Mouse (Mus musculus): ENCODE results near the gene Prdx1.
"Not testable (repeated sequence)": the region's sequence is repeated elsewhere in the genome, so short reads cannot be mapped to it uniquely, and the experiment has no call there.

The Prdx1 gene

GRCm38 (mm10) chr4:116677808-116678207, 7.5 kb upstream of the Prdx1 start:
- no peak for DNase-seq (ENCODE audit: low spot score in 2 of 2)

DNA sequence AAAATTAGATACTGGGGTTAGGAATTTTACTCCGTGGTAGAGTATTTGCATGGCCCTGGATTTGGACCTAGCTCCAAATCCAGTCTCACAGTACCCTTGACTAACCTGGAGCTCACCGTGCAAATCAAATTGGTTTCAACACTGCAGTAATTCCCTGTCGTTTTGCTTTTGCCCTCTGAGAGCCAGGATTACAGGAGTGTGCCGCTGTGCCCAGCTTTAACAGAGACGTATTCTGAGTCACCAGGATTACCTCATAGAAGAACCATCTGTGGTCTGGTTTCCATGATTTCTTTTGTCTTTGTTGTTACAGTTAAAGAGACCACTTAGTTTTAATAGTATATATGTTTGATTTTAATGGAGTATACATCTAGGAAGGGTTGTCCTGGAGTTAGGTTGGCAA, 6.2 kb upstream of the Prdx1 start:
- DNase-seq (ENCODE audit: low spot score in 2 of 2): no peak

- not testable (repeated sequence) for DNase-seq (ENCODE audit: low spot score in 2 of 2)
Observed at GRCm38 (mm10) chr4:116680521-116680920, 4.8 kb upstream of the Prdx1 start.

- DNase-seq (ENCODE audit: low spot score in 2 of 2): no peak
Observed at GRCm38 (mm10) chr4:116683957-116684356, 1.4 kb upstream of the Prdx1 start.

DNA sequence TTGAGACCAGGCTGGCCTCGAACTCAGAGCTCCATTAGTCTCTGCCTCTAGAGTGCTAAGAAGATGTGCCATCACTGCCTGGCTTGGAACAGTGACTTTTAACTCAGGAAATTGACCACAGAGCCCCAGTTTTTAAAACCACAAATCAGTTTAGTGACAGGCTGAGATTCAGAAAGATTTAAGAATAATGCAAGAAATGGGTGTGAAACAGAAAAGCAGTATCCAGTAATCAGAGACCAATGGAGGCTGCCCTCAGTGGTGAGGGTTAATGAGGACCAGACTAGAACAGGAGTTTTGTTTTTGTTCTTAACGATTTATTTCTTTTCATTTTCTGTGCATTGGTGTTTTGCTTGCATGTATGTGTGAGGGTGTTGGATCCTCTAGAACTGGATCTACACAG, 679 bp upstream of the Prdx1 start:
- no peak for DNase-seq (ENCODE audit: low spot score in 2 of 2)

DNA sequence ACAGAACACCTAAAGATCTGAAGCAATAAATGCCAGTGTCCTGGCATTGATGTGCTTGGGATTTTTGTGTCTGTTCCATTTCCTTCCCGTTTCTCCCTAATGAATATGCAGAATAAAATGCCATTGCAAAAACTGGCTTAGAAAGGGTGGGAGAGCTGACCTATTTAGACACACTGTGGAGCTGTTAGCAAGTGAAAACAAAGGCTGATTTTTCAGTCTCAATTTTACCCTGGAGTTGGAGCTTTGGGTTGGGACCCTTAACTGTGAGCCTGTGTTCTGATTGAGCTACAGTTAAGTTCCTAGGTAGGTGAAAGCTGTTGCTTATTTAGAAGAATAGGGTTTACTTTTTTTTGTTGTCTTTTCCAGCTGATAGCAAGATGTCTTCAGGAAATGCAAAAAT, 1.7 kb downstream of the Prdx1 start:
- no peak for DNase-seq (ENCODE audit: low spot score in 2 of 2)

GRCm38 (mm10) chr4:116689309-116689876, 4.0 kb downstream of the Prdx1 start:
- DNase-seq (ENCODE audit: low spot score in 2 of 2): no peak

GRCm38 (mm10) chr4:116692146-116692545, 6.8 kb downstream of the Prdx1 start:
- DNase-seq (ENCODE audit: low spot score in 2 of 2): no peak

GRCm38 (mm10) chr4:116693785-116694184, 8.4 kb downstream of the Prdx1 start:
- no peak for DNase-seq (ENCODE audit: low spot score in 2 of 2)

- no peak for DNase-seq (ENCODE audit: low spot score in 2 of 2)
Observed at GRCm38 (mm10) chr4:116698693-116699342, 13.5 kb downstream of the Prdx1 start.

GRCm38 (mm10) chr4:116700964-116701363, 15.6 kb downstream of the Prdx1 start:
- DNase-seq (ENCODE audit: low spot score in 2 of 2): no peak

- DNase-seq (ENCODE audit: low spot score in 2 of 2): peak; percentile 68 to 77
Observed at GRCm38 (mm10) chr4:116703804-116704203, 18.5 kb downstream of the Prdx1 start.

GRCm38 (mm10) chr4:116707666-116708065, 22.3 kb downstream of the Prdx1 start:
- no peak for DNase-seq (ENCODE audit: low spot score in 2 of 2)

- peak; percentile 84 to 92 for DNase-seq (ENCODE audit: low spot score in 2 of 2)
Observed at GRCm38 (mm10) chr4:116708201-116708764, 22.9 kb downstream of the Prdx1 start, which contains the start of the genes Mmachc and Ccdc163. Gene Mmachc, minus strand, starts transcription at chr4:116708406. Gene Ccdc163, plus strand, starts transcription at chr4:116708509.

- DNase-seq (ENCODE audit: low spot score in 2 of 2): no peak
Observed at GRCm38 (mm10) chr4:116708791-116709390, 23.5 kb downstream of the Prdx1 start.

DNA sequence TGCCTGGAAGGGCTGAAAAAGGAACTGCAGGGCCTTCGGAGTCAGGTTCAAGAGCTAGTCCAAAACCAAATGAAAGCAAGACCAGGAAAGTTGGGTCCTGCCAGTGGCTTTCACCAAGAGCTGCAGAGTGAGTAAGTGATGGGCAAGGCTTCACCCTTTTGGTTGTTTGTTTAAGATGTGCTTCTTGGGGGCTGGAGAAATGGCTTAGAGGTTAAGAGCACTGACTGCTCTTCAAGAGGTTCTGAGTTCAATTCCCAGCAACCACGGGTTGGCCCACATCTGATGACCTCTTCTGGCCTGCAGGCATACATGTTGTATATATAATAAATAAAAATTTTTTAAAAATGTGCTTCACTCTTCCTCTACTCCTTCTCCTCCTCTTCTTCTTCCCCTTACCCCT, 24.8 kb downstream of the Prdx1 start:
- DNase-seq (ENCODE audit: low spot score in 2 of 2): no peak

GRCm38 (mm10) chr4:116712536-116712935, 27.2 kb downstream of the Prdx1 start:
- DNase-seq (ENCODE audit: low spot score in 2 of 2): no peak

DNA sequence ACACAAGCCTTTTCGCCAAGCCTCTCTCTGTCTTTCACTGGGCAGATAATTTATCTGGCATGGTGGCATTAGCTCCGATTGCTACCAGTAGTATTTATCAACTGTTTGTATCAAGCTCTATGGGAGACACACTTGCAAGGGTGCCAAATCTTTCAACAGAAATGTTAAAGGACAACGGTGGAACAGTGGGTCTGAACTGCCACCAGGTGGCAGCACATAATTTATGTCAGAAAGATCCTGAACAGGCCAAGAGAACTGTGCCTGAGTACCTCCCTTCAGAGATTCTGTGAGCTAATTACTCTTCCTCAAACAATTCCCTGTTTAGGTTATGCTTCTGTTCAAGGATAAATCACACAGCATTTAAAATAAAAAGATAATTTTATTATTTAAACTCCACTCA, 34.1 kb downstream of the Prdx1 start:
- peak; percentile 41 to 57 for DNase-seq (ENCODE audit: low spot score in 2 of 2)

GRCm38 (mm10) chr4:116720343-116721097, 35.2 kb downstream of the Prdx1 start, which contains the start of gene Tesk2:
Gene Tesk2, plus strand, starts transcription at chr4:116720948.
- peak; percentile 78 to 92 for DNase-seq (ENCODE audit: low spot score in 2 of 2)

DNA sequence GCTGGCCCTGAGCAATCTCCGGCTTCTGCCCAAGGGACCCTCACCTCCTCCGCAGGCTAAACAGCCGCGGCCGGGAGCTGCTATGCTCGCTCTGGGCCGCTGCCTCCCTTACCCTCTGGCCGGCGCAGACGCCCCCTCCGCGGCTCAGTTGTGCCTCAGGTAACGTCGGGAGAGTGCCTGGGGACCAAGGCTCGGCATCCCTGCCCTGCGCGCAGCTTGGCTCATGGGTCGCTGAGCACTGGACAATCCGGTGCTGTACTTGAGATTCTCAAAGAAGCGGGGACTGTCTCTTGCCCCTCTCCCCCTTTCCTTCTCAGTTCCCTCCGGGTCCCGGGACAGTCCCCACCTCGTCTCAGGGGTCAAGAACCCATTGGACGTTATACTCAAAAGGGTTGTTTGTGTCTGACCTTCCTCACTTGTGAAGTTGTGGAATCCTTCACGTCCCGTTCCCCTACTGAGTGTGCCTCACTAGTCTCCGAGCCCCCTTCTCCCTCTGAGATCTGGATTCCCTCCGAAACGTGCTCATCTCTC, 35.8 kb downstream of the Prdx1 start:
- peak in 1 of 2 experiments; percentile 10 for DNase-seq (ENCODE audit: low spot score in 2 of 2)

DNA sequence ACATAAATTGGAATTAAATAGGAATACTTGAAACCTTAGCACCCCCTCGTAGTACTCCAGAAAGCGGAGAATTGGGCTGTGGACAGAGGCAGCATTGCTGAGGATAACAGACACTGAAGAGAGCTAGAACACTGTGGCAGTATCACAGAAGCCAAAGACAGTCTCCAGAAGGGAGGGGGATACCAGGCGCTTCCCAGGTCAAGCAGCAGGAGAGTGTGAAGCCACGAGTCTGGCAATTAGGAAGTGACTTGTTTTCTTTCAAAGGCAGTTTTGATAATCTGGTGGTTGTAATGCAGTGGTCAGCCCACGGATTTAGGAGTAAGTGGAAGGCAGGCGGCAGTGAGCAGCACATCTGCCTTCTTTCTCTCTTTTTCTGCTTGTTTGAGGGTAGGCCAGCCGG, 36.9 kb downstream of the Prdx1 start:
- DNase-seq (ENCODE audit: low spot score in 2 of 2): no peak

DNA sequence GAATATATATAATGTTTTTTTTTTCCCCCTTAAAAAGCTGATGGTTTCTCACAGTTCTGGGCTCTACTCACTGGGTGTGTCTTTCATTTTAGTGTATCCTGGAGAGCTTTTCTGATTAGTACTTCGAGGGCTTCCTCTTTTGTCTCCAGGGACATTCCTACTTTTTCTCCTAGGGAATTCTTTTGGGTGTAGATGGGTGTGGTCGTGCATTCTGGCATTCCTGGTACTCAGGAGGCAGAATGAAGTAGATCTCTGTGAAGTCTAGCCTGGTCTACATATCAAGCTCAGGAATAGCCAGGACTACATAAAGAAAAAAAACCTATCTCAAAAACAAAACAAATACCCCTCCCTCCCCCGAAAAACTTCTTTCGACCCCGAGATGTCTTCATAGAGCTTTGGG, 40.1 kb downstream of the Prdx1 start:
- no peak for DNase-seq (ENCODE audit: low spot score in 2 of 2)

All from urinary bladder, postnatal 36 days (tissue).